Mouse (Mus musculus) kidney, embryonic 16.5 days (tissue): ENCODE measurements around the gene Rrn3. TPM values are rescaled to one million over a fixed set of nuclear protein-coding genes. Genes with fewer than 3 reads are reported as not detected.

Experiments
- ATAC-seq: fragments of 200-750 bp; cut with Nextera tagmentation; 2 replicates; pipeline ENCODE4 v1.8.0; 2017; ENCODE audit warnings: moderate TSS enrichment; ENCODE audit not compliant: low FRiP score, low TSS enrichment
- H3K27ac ChIP-seq: fragments of 300-500 bp; sonication (generic); 2 replicates; pipeline ENCODE4 v1.5.1; 2014; ENCODE audit warnings: low read length
- H3K27me3 ChIP-seq: fragments of 300-500 bp; sonication (generic); 2 replicates; pipeline ENCODE4 v1.6.1; 2014; ENCODE audit warnings: low read length, control low read depth, mixed read lengths; ENCODE audit not compliant: insufficient read depth
- H3K36me3 ChIP-seq: fragments of 300-500 bp; sonication (generic); 2 replicates; pipeline ENCODE4 v1.6.1; 2014; ENCODE audit warnings: low read length, control low read depth, mixed read lengths; ENCODE audit not compliant: insufficient read depth
- H3K4me1 ChIP-seq: fragments of 300-500 bp; sonication (generic); 2 replicates; pipeline ENCODE4 v1.6.1; 2014; ENCODE audit warnings: low read length, control low read depth, mixed read lengths; ENCODE audit not compliant: insufficient read depth
- H3K4me2 ChIP-seq: fragments of 300-500 bp; sonication (generic); replicated peaks from 2 replicates; pipeline ENCODE4 v1.6.1; 2014; ENCODE audit warnings: low read depth, low read length
- H3K4me3 ChIP-seq: fragments of 300-500 bp; sonication (generic); 2 replicates; pipeline ENCODE4 v1.5.1; 2014; ENCODE audit warnings: mild to moderate bottlenecking, low read length
- H3K9ac ChIP-seq: fragments of 300-500 bp; sonication (generic); replicated peaks from 2 replicates; pipeline ENCODE4 v1.6.1; 2014; ENCODE audit warnings: low read length
- H3K9me3 ChIP-seq: fragments of 300-500 bp; sonication (generic); 2 replicates; pipeline ENCODE4 v1.6.1; 2016; ENCODE audit warnings: low read length, control low read depth
- WGBS: fragments of 180-500 bp; shearing (Covaris S2); extraction: QIAGEN DNeasy Blood & Tissue Kit; methylation state at CpG from one replicate; pipeline ENCODE4 v1.1.7; 2014; 5-methylcytosine and 5-hydroxymethylcytosine counted together
- microRNA-seq: library from miRNA; unstranded; fragments of <30 nt; microRNA quantifications from one replicate; pipeline ENCODE4, GENCODE M21; 2016
- polyA plus RNA-seq: library from polyadenylated mRNA; unstranded; fragments of >200 nt; fragmentation: Nextera tagmentation; extraction: Ambion mirVana; gene quantifications from 2 replicates; pipeline ENCODE4 v1.2.1, GENCODE M21; 2015

Gene Rrn3
- polyA plus RNA-seq, 1 experiment from 2014 or later = 63.8 TPM

- ATAC-seq = no peak
- no peak overlapping the region for H3K4me3 ChIP-seq
- 96% methylated on average over 5 of the region's 5 CpGs for WGBS
- no peak overlapping the region for H3K9ac ChIP-seq
- peaks cover 89% of the 10 kb centered on the region for H3K36me3 ChIP-seq
- no peak overlapping the region for H3K27ac ChIP-seq
- no peak overlapping the region for H3K4me2 ChIP-seq
- no peaks in the 10 kb centered on the region for H3K4me1 ChIP-seq
- H3K9me3 ChIP-seq = no peaks in the 10 kb centered on the region
- H3K27me3 ChIP-seq = no peaks in the 10 kb centered on the region
These were observed 53.9 kb downstream of the Rrn3 start for GRCm38 (mm10) chr16:13834382-13834781.

GRCm38 (mm10) chr16:13840056-13840455 is 59.5 kb downstream of the Rrn3 start:
- no peak overlapping the region for H3K27ac ChIP-seq
- no peak overlapping the region for H3K4me2 ChIP-seq
- H3K4me1 ChIP-seq = no peaks in the 10 kb centered on the region
- no peaks in the 10 kb centered on the region for H3K9me3 ChIP-seq
- 89% methylated on average over 7 of the region's 7 CpGs for WGBS
- H3K27me3 ChIP-seq = no peaks in the 10 kb centered on the region
- H3K9ac ChIP-seq = no peak overlapping the region
- H3K4me3 ChIP-seq = no peak overlapping the region
- no peak for ATAC-seq
- peaks cover 78% of the 10 kb centered on the region for H3K36me3 ChIP-seq

- no peak overlapping the region for H3K4me3 ChIP-seq
- H3K36me3 ChIP-seq = peaks cover 79% of the 10 kb centered on the region
- H3K4me2 ChIP-seq = no peak overlapping the region
- H3K27me3 ChIP-seq = no peaks in the 10 kb centered on the region
- no peaks in the 10 kb centered on the region for H3K4me1 ChIP-seq
- no peak for ATAC-seq
- H3K27ac ChIP-seq = no peak overlapping the region
- H3K9me3 ChIP-seq = no peaks in the 10 kb centered on the region
- H3K9ac ChIP-seq = no peak overlapping the region
- 97% methylated on average over 3 of the region's 3 CpGs for WGBS
These were observed 60.4 kb downstream of the Rrn3 start for GRCm38 (mm10) chr16:13840956-13841355.

GRCm38 (mm10) chr16:13845031-13845430 is 64.5 kb downstream of the Rrn3 start:
- H3K27me3 ChIP-seq = no peaks in the 10 kb centered on the region
- H3K9ac ChIP-seq = no peak overlapping the region
- H3K4me3 ChIP-seq = no peak overlapping the region
- no peaks in the 10 kb centered on the region for H3K9me3 ChIP-seq
- no peaks in the 10 kb centered on the region for H3K4me1 ChIP-seq
- 94% methylated on average over 5 of the region's 5 CpGs for WGBS
- H3K36me3 ChIP-seq = peaks cover 52% of the 10 kb centered on the region
- H3K4me2 ChIP-seq = no peak overlapping the region
- no peak overlapping the region for H3K27ac ChIP-seq
- no peak for ATAC-seq

GRCm38 (mm10) chr16:13846675-13847074 is 66.2 kb downstream of the Rrn3 start:
- 95% methylated on average over 1 of the region's 1 CpGs for WGBS
- Histone ChIP-seq H3K36me3 (peaks cover 38% of the 10 kb centered on the region), H3K27me3 (no peaks in the 10 kb centered on the region), H3K4me1 (no peaks in the 10 kb centered on the region), H3K27ac (no peak overlapping the region), H3K9ac (no peak overlapping the region), H3K4me3 (no peak overlapping the region), H3K4me2 (no peak overlapping the region), H3K9me3 (no peaks in the 10 kb centered on the region)
- ATAC-seq = no peak

GRCm38 (mm10) chr16:13848310-13848709 is 67.8 kb downstream of the Rrn3 start:
- WGBS = 72% methylated on average over 2 of the region's 2 CpGs
- H3K9ac ChIP-seq = no peak overlapping the region
- ATAC-seq = no peak
- no peaks in the 10 kb centered on the region for H3K27me3 ChIP-seq
- peaks cover 38% of the 10 kb centered on the region for H3K36me3 ChIP-seq
- H3K4me1 ChIP-seq = no peaks in the 10 kb centered on the region
- no peak overlapping the region for H3K4me3 ChIP-seq
- H3K4me2 ChIP-seq = no peak overlapping the region
- H3K27ac ChIP-seq = no peak overlapping the region
- H3K9me3 ChIP-seq = no peaks in the 10 kb centered on the region

GRCm38 (mm10) chr16:13851446-13851845 is 70.9 kb downstream of the Rrn3 start:
- ATAC-seq = no peak
- H3K36me3 ChIP-seq = peaks cover 27% of the 10 kb centered on the region
- H3K9ac ChIP-seq = no peak overlapping the region
- H3K4me1 ChIP-seq = no peaks in the 10 kb centered on the region
- H3K27ac ChIP-seq = no peak overlapping the region
- no peaks in the 10 kb centered on the region for H3K9me3 ChIP-seq
- H3K27me3 ChIP-seq = no peaks in the 10 kb centered on the region
- H3K4me3 ChIP-seq = no peak overlapping the region
- WGBS = 94% methylated on average over 4 of the region's 4 CpGs
- no peak overlapping the region for H3K4me2 ChIP-seq

- no peaks in the 10 kb centered on the region for H3K9me3 ChIP-seq
- peaks cover 33% of the 10 kb centered on the region for H3K36me3 ChIP-seq
- no peak overlapping the region for H3K9ac ChIP-seq
- no peaks in the 10 kb centered on the region for H3K4me1 ChIP-seq
- ATAC-seq = no peak
- H3K4me3 ChIP-seq = no peak overlapping the region
- H3K27ac ChIP-seq = no peak overlapping the region
- 95% methylated on average over 4 of the region's 4 CpGs for WGBS
- H3K4me2 ChIP-seq = no peak overlapping the region
- no peaks in the 10 kb centered on the region for H3K27me3 ChIP-seq
These were observed 73.4 kb downstream of the Rrn3 start for GRCm38 (mm10) chr16:13853886-13854285.

Small RNA genes within 50 kb of the gene (microRNA-seq; reads per million reads assigned to microRNA genes)
- not detected for gene Gm27734

Other genes with a start within 250 kb of the Rrn3 start
- gene Parn, start 112.5 kb upstream of the Rrn3 start, polyA plus RNA-seq = 48.3 and 49.1 TPM in 2 replicates
- 53.7 and 58.0 TPM in 2 replicates for gene Bfar, start 108.8 kb upstream of the Rrn3 start, polyA plus RNA-seq
- gene 3110001I22Rik, start 108.8 kb upstream of the Rrn3 start, polyA plus RNA-seq = 4.9 and 5.9 TPM in 2 replicates
- 0.35 TPM in 1 of 2 replicates, not detected in the other for gene Pla2g10, start 49.7 kb upstream of the Rrn3 start, polyA plus RNA-seq
- 157 and 159 TPM in 2 replicates for gene Ntan1, start 38.1 kb downstream of the Rrn3 start, polyA plus RNA-seq
- 87.7 and 88.5 TPM in 2 replicates for gene Pdxdc1, start 122.4 kb downstream of the Rrn3 start, polyA plus RNA-seq
- 9.5 and 12.4 TPM in 2 replicates for gene Mpv17l, start 122.5 kb downstream of the Rrn3 start, polyA plus RNA-seq
- 1.7 and 2.2 TPM in 2 replicates for gene 2900011O08Rik, start 205.9 kb downstream of the Rrn3 start, polyA plus RNA-seq
- 0.20 TPM in 1 of 2 replicates, not detected in the other for gene Ifitm7, start 206.2 kb downstream of the Rrn3 start, polyA plus RNA-seq